Mouse (Mus musculus) retina, embryonic 14.5 days (tissue): Measurements from ENCODE around the gene Nqo2.

ENCODE experiments used
- DNase-seq: peaks from one replicate; pipeline ENCODE4 v3.0.0-alpha.2; 2015; ENCODE audit warnings: low spot score

The Nqo2 gene

GRCm38 (mm10) chr13:33995197-33995596 is 30.7 kb downstream of the Nqo2 start:
- DNase-seq = peak; percentile 85

GRCm38 (mm10) chr13:34002058-34003006 is 37.8 kb downstream of the Nqo2 start, which contains the start of the genes Ripk1 and Serpinb6a:
TSS of gene Ripk1 (plus strand) at chr13:34002363.
TSS of gene Serpinb6a (minus strand) at chr13:34002794.
- peak; percentile 91 for DNase-seq

GRCm38 (mm10) chr13:34003058-34003457 is 38.6 kb downstream of the Nqo2 start:
- no peak for DNase-seq

GRCm38 (mm10) chr13:34007234-34007633 is 42.7 kb downstream of the Nqo2 start:
- DNase-seq = no peak

GRCm38 (mm10) chr13:34016927-34017569 is 52.6 kb downstream of the Nqo2 start:
- DNase-seq = no peak

GRCm38 (mm10) chr13:34018521-34018920 is 54.0 kb downstream of the Nqo2 start:
- DNase-seq = no peak

GRCm38 (mm10) chr13:34021998-34022397 is 57.5 kb downstream of the Nqo2 start:
- DNase-seq = no peak

- no peak for DNase-seq
Measured at GRCm38 (mm10) chr13:34032041-34032440, 67.6 kb downstream of the Nqo2 start.

- DNase-seq = no peak
Measured at GRCm38 (mm10) chr13:34035424-34035823, 70.9 kb downstream of the Nqo2 start.

- no peak for DNase-seq
Measured at GRCm38 (mm10) chr13:34036726-34037125, 72.2 kb downstream of the Nqo2 start.

GRCm38 (mm10) chr13:34037172-34038055 is 72.9 kb downstream of the Nqo2 start, which contains the start of gene Bphl:
TSS of gene Bphl (plus strand) at chr13:34037597.
- peak; percentile 96 for DNase-seq

GRCm38 (mm10) chr13:34038056-34038432 is 73.6 kb downstream of the Nqo2 start:
- DNase-seq = no peak
